Mouse (Mus musculus): ENCODE measurements at regions not wholly inside any gene's neighbourhood (a gene's known extent, or its start where the extent isn't known, plus 50 kb on each side); places are given as distances from the start of the nearest gene placed in this dataset.

DNA sequence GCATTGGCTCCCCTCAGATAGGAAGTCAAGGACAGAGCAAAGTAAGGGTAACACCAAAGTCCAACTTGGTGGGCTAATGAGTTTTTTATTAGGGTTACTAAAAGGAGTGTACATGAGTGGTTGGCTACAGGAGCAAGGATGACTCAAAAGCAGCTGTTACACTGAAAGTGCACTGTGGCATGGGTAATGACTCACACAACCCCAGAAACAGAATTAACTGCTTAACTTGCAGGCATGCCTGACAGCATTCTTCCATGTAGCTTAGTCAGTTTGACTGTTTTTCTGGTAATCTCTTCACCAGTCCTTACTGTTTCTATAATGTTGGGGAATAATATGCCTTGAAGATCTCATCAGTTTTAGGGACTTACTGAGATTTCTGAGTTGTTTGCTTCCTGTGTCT, 435.1 kb upstream of the Cwc22 start:
- ATAC-seq (ENCODE audit: low FRiP score, low TSS enrichment) (no peak), DNase-seq (ENCODE audit: low spot score) (no peak)
- Histone ChIP-seq H3K4me2 (replicated peaks; ENCODE audit: low read depth) (no peak overlapping the region), H3K36me3 (ENCODE audit: control insufficient read depth, insufficient read depth, low read length) (no peaks in the 10 kb centered on the region), H3K27me3 (ENCODE audit: control insufficient read depth, insufficient read depth, low read length) (no peaks in the 10 kb centered on the region), H3K4me3 (ENCODE audit: low read depth, low read length) (no peak overlapping the region), H3K9me3 (ENCODE audit: control insufficient read depth, low read length) (no peaks in the 10 kb centered on the region), H3K4me1 (replicated peaks; ENCODE audit: control insufficient read depth, insufficient read depth) (no peaks in the 10 kb centered on the region), H3K9ac (ENCODE audit: low read length) (no peak overlapping the region), H3K27ac (replicated peaks) (no peak overlapping the region)
- TF ChIP-seq EP300 (optimal IDR thresholded peaks at IDR 0.05) = no peak
- TF ChIP-seq CTCF (IDR thresholded peaks at IDR 0.05; ENCODE audit: low read depth) = no peak

DNA sequence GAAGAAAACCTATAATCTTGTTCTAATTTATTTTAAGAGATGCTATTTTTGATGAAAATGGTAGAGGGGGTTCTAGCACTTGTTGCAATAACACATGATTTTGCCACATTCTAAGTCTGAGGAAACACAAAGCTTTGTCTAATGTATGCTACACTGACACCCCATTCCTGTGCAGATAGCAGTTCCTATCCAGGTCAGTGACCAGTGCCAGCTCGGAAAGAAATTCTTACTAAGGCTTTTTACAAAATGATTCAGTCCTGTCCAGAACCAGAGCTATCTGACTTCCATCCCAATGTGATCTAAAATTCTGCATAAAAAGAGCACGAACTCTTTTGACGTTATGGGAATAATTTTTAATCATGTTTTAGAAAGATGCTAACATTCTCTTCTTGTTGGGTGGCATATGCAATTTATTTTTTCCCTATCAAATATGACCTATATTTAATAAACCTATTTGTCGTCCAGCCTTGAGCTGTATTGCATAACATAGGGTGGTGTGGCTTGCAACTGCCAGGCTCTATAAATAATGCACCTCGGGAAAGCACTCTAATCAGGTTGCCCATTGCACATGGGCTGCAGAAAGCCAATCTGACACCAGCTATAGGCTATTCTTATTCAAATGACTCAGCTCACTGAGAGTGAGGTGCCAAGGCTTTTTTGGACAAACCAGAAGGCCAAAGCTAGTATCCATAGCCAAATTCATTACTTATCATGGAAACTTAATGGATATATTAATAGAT, 385.7 kb upstream of the Cwc22 start:
- Histone ChIP-seq H3K4me2 (replicated peaks; ENCODE audit: low read depth) (no peak overlapping the region), H3K9ac (ENCODE audit: low read length) (no peak overlapping the region), H3K4me3 (ENCODE audit: low read depth, low read length) (no peak overlapping the region), H3K27me3 (ENCODE audit: control insufficient read depth, insufficient read depth, low read length) (no peaks in the 10 kb centered on the region; the same call in 1 of the 2 replicates), H3K27ac (replicated peaks) (no peak overlapping the region), H3K9me3 (ENCODE audit: control insufficient read depth, low read length) (no peaks in the 10 kb centered on the region), H3K36me3 (ENCODE audit: control insufficient read depth, insufficient read depth, low read length) (no peaks in the 10 kb centered on the region), H3K4me1 (replicated peaks; ENCODE audit: control insufficient read depth, insufficient read depth) (no peaks in the 10 kb centered on the region)
- DNase-seq (ENCODE audit: low spot score) (no peak), ATAC-seq (ENCODE audit: low FRiP score, low TSS enrichment) (no peak)
- no peak for TF ChIP-seq CTCF (IDR thresholded peaks at IDR 0.05; ENCODE audit: low read depth)
- no peak for TF ChIP-seq EP300 (optimal IDR thresholded peaks at IDR 0.05)
- 84% methylated on average over 5 of the region's 5 CpGs for WGBS

DNA sequence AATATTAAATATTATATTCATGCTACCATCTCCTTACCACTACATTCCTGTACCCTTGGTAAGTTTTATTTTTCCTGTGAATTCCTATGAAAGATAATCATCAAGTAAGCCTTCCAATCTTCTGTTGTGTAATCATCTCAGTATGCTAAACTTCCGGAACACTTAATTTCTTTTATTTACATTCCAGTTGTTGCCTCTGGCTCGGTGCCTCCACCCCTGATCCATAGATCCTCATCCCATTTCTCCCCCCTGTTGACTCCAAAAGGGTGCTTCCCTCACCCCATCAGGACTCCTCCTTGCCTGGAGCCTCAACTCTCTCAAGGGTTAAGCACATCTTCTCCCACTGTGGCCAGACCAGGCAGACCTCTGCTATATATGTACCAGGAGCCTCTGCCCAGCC, 379.9 kb upstream of the Cwc22 start:
- Histone ChIP-seq H3K4me3 (ENCODE audit: low read depth, low read length) (no peak overlapping the region), H3K4me1 (replicated peaks; ENCODE audit: control insufficient read depth, insufficient read depth) (no peaks in the 10 kb centered on the region), H3K27ac (replicated peaks) (no peak overlapping the region), H3K27me3 (ENCODE audit: control insufficient read depth, insufficient read depth, low read length) (no peaks in the 10 kb centered on the region; the same call in 1 of the 2 replicates), H3K9ac (ENCODE audit: low read length) (no peak overlapping the region), H3K36me3 (ENCODE audit: control insufficient read depth, insufficient read depth, low read length) (no peaks in the 10 kb centered on the region), H3K4me2 (replicated peaks; ENCODE audit: low read depth) (no peak overlapping the region), H3K9me3 (ENCODE audit: control insufficient read depth, low read length) (no peaks in the 10 kb centered on the region)
- TF ChIP-seq CTCF (IDR thresholded peaks at IDR 0.05; ENCODE audit: low read depth) (no peak), EP300 (optimal IDR thresholded peaks at IDR 0.05) (no peak)
- ATAC-seq (ENCODE audit: low FRiP score, low TSS enrichment) (no peak), DNase-seq (ENCODE audit: low spot score) (no peak)
- WGBS = 59% methylated on average over 2 of the region's 2 CpGs

DNA sequence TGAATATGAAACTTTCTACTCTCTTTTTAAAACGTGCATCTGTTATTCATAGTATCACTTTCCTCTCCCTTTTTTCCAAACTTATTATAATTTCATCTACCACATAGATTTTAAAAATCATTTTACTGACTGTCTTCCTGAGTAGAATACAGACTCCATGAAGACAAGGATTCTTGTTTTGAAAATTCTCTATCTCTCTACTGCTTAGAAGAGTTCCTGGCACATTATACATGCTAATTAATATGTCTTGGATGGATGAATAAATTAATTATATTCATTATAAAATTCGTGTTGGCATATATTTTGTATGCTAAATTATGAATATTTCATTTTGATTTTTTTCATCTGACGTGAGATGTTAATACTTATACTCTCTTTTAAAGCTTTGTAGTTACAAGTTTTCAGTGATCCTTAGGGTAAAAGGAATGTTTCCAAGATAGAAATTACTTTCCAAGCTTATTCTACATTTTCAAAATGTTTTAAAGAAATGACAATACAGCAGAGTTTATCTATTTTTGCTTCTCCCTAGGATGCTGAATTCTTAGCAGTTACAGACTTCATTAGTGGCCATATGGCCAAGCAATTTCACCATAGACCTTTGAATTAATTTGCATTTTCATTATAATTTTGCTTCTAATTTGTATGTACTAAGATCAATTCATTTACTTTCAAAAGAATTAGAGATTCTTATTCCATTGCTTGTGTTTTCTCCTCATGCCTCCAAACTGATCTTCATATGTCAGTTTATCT, 376.2 kb upstream of the Cwc22 start:
- Histone ChIP-seq H3K4me2 (replicated peaks; ENCODE audit: low read depth) (no peak overlapping the region), H3K4me3 (ENCODE audit: low read depth, low read length) (no peak overlapping the region), H3K9ac (ENCODE audit: low read length) (no peak overlapping the region), H3K4me1 (replicated peaks; ENCODE audit: control insufficient read depth, insufficient read depth) (no peaks in the 10 kb centered on the region), H3K36me3 (ENCODE audit: control insufficient read depth, insufficient read depth, low read length) (no peaks in the 10 kb centered on the region), H3K27ac (replicated peaks) (no peak overlapping the region), H3K27me3 (ENCODE audit: control insufficient read depth, insufficient read depth, low read length) (no peaks in the 10 kb centered on the region), H3K9me3 (ENCODE audit: control insufficient read depth, low read length) (no peaks in the 10 kb centered on the region)
- no peak for ATAC-seq (ENCODE audit: low FRiP score, low TSS enrichment)
- TF ChIP-seq EP300 (optimal IDR thresholded peaks at IDR 0.05) (no peak), CTCF (IDR thresholded peaks at IDR 0.05; ENCODE audit: low read depth) (no peak)
- 70% methylated on average over 3 of the region's 3 CpGs for WGBS
- no peak for DNase-seq (ENCODE audit: low spot score)

DNA sequence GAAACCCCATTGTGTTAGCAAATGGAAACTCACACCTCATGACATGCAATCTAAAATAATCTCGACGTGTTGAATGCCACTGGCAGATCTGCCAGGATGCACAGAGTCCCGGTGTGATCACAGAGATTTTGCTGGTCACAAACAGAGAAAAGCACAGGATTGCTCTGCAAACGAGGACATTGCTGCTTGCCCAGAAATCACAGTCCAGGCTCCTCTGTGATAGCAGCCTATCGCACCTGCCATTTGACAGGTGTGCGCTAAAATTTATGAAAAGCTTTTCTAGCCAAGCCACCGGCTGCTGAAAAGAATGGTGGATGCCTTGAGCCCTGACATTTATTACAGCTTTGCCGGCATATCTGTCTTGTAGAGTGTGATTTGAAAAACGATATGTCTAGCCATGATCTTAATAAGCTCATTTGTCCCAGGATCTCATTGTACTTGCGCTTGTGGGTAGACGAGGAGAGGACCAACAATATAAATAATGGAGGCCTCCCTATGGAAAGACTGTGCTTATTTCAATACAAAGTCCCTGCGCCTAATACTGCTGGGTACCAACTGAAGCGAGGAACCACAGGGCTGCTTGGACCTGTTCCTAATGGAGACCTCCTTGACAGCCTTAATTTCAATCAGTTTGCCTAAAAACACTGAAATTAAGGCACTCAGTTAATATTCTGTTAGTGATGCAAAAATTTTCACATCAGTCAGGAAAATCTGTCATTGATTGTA, 365.8 kb upstream of the Cwc22 start:
- H3K27ac ChIP-seq (replicated peaks) = no peak overlapping the region
- H3K4me3 ChIP-seq (ENCODE audit: low read depth, low read length) = no peak overlapping the region
- H3K9me3 ChIP-seq (ENCODE audit: control insufficient read depth, low read length) = no peaks in the 10 kb centered on the region
- H3K4me2 ChIP-seq (replicated peaks; ENCODE audit: low read depth) = no peak overlapping the region
- no peaks in the 10 kb centered on the region for H3K4me1 ChIP-seq (replicated peaks; ENCODE audit: control insufficient read depth, insufficient read depth)
- WGBS = 68% methylated on average over 13 of the region's 13 CpGs
- no peak for DNase-seq (ENCODE audit: low spot score)
- no peak for TF ChIP-seq CTCF (IDR thresholded peaks at IDR 0.05; ENCODE audit: low read depth)
- TF ChIP-seq EP300 (optimal IDR thresholded peaks at IDR 0.05) = no peak
- no peak for ATAC-seq (ENCODE audit: low FRiP score, low TSS enrichment)
- no peaks in the 10 kb centered on the region for H3K27me3 ChIP-seq (ENCODE audit: control insufficient read depth, insufficient read depth, low read length)
- no peak overlapping the region for H3K9ac ChIP-seq (ENCODE audit: low read length)
- H3K36me3 ChIP-seq (ENCODE audit: control insufficient read depth, insufficient read depth, low read length) = no peaks in the 10 kb centered on the region
